Mouse (Mus musculus) limb, embryonic 13.5 days (tissue): ENCODE results near the gene Ptger2. TPM values are rescaled to one million over a fixed set of nuclear protein-coding genes. Genes with fewer than 3 reads are reported as not detected.

Source experiments
- ATAC-seq: fragments of 200-750 bp; cut with Nextera tagmentation; 2 replicates; pipeline ENCODE4 v1.8.0; 2017; ENCODE audit warnings: low read depth, moderate number of reproducible peaks, moderate TSS enrichment; ENCODE audit not compliant: low FRiP score
- H3K27ac ChIP-seq: fragments of 300-500 bp; sonication (generic); 2 replicates; pipeline ENCODE4 v1.5.1; 2015; ENCODE audit warnings: inconsistent platforms, mild to moderate bottlenecking, moderate library complexity
- H3K27me3 ChIP-seq: fragments of 300-500 bp; sonication (generic); 2 replicates; pipeline ENCODE4 v1.6.1; 2015; ENCODE audit warnings: mild to moderate bottlenecking, inconsistent platforms
- H3K36me3 ChIP-seq: fragments of 300-500 bp; sonication (generic); 2 replicates; pipeline ENCODE4 v1.6.1; 2015; ENCODE audit warnings: inconsistent platforms, mild to moderate bottlenecking, moderate library complexity
- H3K4me1 ChIP-seq: fragments of 300-500 bp; sonication (generic); 2 replicates; pipeline ENCODE4 v1.6.1; 2015; ENCODE audit warnings: inconsistent platforms
- H3K4me2 ChIP-seq: fragments of 300-500 bp; sonication (generic); replicated peaks from 2 replicates; pipeline ENCODE4 v1.6.1; 2015; ENCODE audit warnings: inconsistent platforms, mild to moderate bottlenecking, moderate library complexity
- H3K4me3 ChIP-seq: fragments of 300-500 bp; sonication (generic); 2 replicates; pipeline ENCODE4 v1.5.1; 2015; ENCODE audit warnings: moderate library complexity, mild to moderate bottlenecking, inconsistent platforms
- H3K9ac ChIP-seq: fragments of 300-500 bp; sonication (generic); 2 replicates; pipeline ENCODE4 v1.6.1; 2015; ENCODE audit warnings: mild to moderate bottlenecking, inconsistent platforms
- H3K9me3 ChIP-seq: fragments of 300-500 bp; sonication (generic); 2 replicates; pipeline ENCODE4 v1.6.1; 2016; ENCODE audit warnings: inconsistent platforms
- WGBS: fragments of 180-500 bp; shearing (Covaris S2); methylation state at CpG from one replicate; pipeline ENCODE4 v1.1.7; 2015; 5-methylcytosine and 5-hydroxymethylcytosine counted together
- polyA plus RNA-seq: library from polyadenylated mRNA; unstranded; fragments of >200 nt; fragmentation: Nextera tagmentation; extraction: Ambion mirVana; gene quantifications from 2 replicates; pipeline ENCODE4 v1.2.1, GENCODE M21; 2015

Gene Ptger2
- polyA plus RNA-seq, 1 experiment from 2014 or later = 0.55 TPM

GRCm38 (mm10) chr14:45005698-45006283 lies 17.8 kb downstream of the Ptger2 start:
- no peaks in the 10 kb centered on the region for H3K36me3 ChIP-seq
- no peak overlapping the region for H3K4me2 ChIP-seq
- H3K27me3 ChIP-seq = no peaks in the 10 kb centered on the region
- H3K9me3 ChIP-seq = no peaks in the 10 kb centered on the region
- no peaks in the 10 kb centered on the region for H3K4me1 ChIP-seq
- no peak overlapping the region for H3K9ac ChIP-seq
- H3K27ac ChIP-seq = no peak overlapping the region
- WGBS = 94% methylated on average over 4 of the region's 4 CpGs
- no peak for ATAC-seq
- H3K4me3 ChIP-seq = no peak overlapping the region

- 92% methylated on average over 1 of the region's 1 CpGs for WGBS
- Histone ChIP-seq H3K9ac (no peak overlapping the region), H3K4me3 (no peak overlapping the region), H3K4me1 (no peaks in the 10 kb centered on the region), H3K4me2 (no peak overlapping the region), H3K27ac (no peak overlapping the region), H3K9me3 (no peaks in the 10 kb centered on the region), H3K27me3 (no peaks in the 10 kb centered on the region), H3K36me3 (no peaks in the 10 kb centered on the region)
- ATAC-seq = no peak
These were observed 21.2 kb downstream of the Ptger2 start for GRCm38 (mm10) chr14:45009242-45009641.

GRCm38 (mm10) chr14:45011260-45011659 lies 23.3 kb downstream of the Ptger2 start:
- WGBS = 87% methylated on average over 2 of the region's 2 CpGs
- no peaks in the 10 kb centered on the region for H3K36me3 ChIP-seq
- no peak overlapping the region for H3K9ac ChIP-seq
- no peaks in the 10 kb centered on the region for H3K9me3 ChIP-seq
- ATAC-seq = no peak
- no peaks in the 10 kb centered on the region for H3K4me1 ChIP-seq
- no peaks in the 10 kb centered on the region for H3K27me3 ChIP-seq
- no peak overlapping the region for H3K4me2 ChIP-seq
- no peak overlapping the region for H3K4me3 ChIP-seq
- no peak overlapping the region for H3K27ac ChIP-seq

- Histone ChIP-seq H3K9ac (no peak overlapping the region), H3K36me3 (no peaks in the 10 kb centered on the region), H3K9me3 (no peaks in the 10 kb centered on the region), H3K27me3 (no peaks in the 10 kb centered on the region), H3K4me2 (no peak overlapping the region), H3K4me3 (no peak overlapping the region), H3K4me1 (no peaks in the 10 kb centered on the region), H3K27ac (no peak overlapping the region)
- 83% methylated on average over 6 of the region's 6 CpGs for WGBS
- ATAC-seq = no peak
These were observed 23.7 kb downstream of the Ptger2 start for GRCm38 (mm10) chr14:45011671-45012070.

GRCm38 (mm10) chr14:45021551-45021950 lies 33.6 kb downstream of the Ptger2 start:
- WGBS = 82% methylated on average over 3 of the region's 3 CpGs
- no peak overlapping the region for H3K9ac ChIP-seq

GRCm38 (mm10) chr14:45034293-45034692 lies 46.3 kb downstream of the Ptger2 start:
- WGBS = 73% methylated on average over 3 of the region's 3 CpGs
- Histone ChIP-seq H3K4me3 (no peak overlapping the region), H3K9me3 (no peaks in the 10 kb centered on the region)

More at GRCm38 (mm10) chr14:45021551-45021950, 33.6 kb downstream of the Ptger2 start:
- no peaks in the 10 kb centered on the region for H3K36me3 ChIP-seq
- H3K4me1 ChIP-seq = no peaks in the 10 kb centered on the region
- H3K4me3 ChIP-seq = no peak overlapping the region
- no peak overlapping the region for H3K4me2 ChIP-seq
- H3K27ac ChIP-seq = no peak overlapping the region
- no peaks in the 10 kb centered on the region for H3K9me3 ChIP-seq
- no peaks in the 10 kb centered on the region for H3K27me3 ChIP-seq
- no peak for ATAC-seq

GRCm38 (mm10) chr14:45036579-45036978 lies 48.6 kb downstream of the Ptger2 start:
- Histone ChIP-seq H3K4me2 (no peak overlapping the region), H3K27me3 (no peaks in the 10 kb centered on the region), H3K9ac (no peak overlapping the region), H3K4me3 (no peak overlapping the region), H3K27ac (no peak overlapping the region), H3K36me3 (no peaks in the 10 kb centered on the region), H3K9me3 (no peaks in the 10 kb centered on the region), H3K4me1 (no peaks in the 10 kb centered on the region)
- ATAC-seq = no peak
- 83% methylated on average over 1 of the region's 1 CpGs for WGBS

More at GRCm38 (mm10) chr14:45034293-45034692, 46.3 kb downstream of the Ptger2 start:
- no peak for ATAC-seq
- Histone ChIP-seq H3K27me3 (no peaks in the 10 kb centered on the region), H3K9ac (no peak overlapping the region), H3K4me2 (no peak overlapping the region), H3K36me3 (no peaks in the 10 kb centered on the region), H3K4me1 (no peaks in the 10 kb centered on the region), H3K27ac (no peak overlapping the region)

GRCm38 (mm10) chr14:45038052-45038451 lies 50.1 kb downstream of the Ptger2 start:
- Histone ChIP-seq H3K4me2 (no peak overlapping the region), H3K27ac (no peak overlapping the region), H3K36me3 (no peaks in the 10 kb centered on the region), H3K4me3 (no peak overlapping the region), H3K9ac (no peak overlapping the region), H3K27me3 (no peaks in the 10 kb centered on the region), H3K9me3 (no peaks in the 10 kb centered on the region), H3K4me1 (no peaks in the 10 kb centered on the region)
- ATAC-seq = no peak
- 62% methylated on average over 7 of the region's 7 CpGs for WGBS

- no peak overlapping the region for H3K4me3 ChIP-seq
- WGBS = 81% methylated on average over 5 of the region's 5 CpGs
- no peak overlapping the region for H3K4me2 ChIP-seq
- no peak overlapping the region for H3K9ac ChIP-seq
- no peaks in the 10 kb centered on the region for H3K9me3 ChIP-seq
- H3K4me1 ChIP-seq = no peaks in the 10 kb centered on the region
- H3K27ac ChIP-seq = no peak overlapping the region
- ATAC-seq = no peak
- no peaks in the 10 kb centered on the region for H3K27me3 ChIP-seq
- H3K36me3 ChIP-seq = no peaks in the 10 kb centered on the region
These were observed 53.0 kb downstream of the Ptger2 start for GRCm38 (mm10) chr14:45040851-45041475.

GRCm38 (mm10) chr14:45048128-45048527 lies 60.1 kb downstream of the Ptger2 start:
- Histone ChIP-seq H3K4me1 (0 out of 2 replicates have a peak, but pooled peaks cover 2% of the 10 kb centered on the region), H3K36me3 (no peaks in the 10 kb centered on the region), H3K27ac (no peak overlapping the region), H3K4me3 (no peak overlapping the region), H3K9me3 (no peaks in the 10 kb centered on the region), H3K9ac (no peak overlapping the region), H3K27me3 (no peaks in the 10 kb centered on the region), H3K4me2 (no peak overlapping the region)
- WGBS = 63% methylated on average over 2 of the region's 2 CpGs
- ATAC-seq = no peak

- H3K27me3 ChIP-seq = no peaks in the 10 kb centered on the region
- no peak overlapping the region for H3K27ac ChIP-seq
- ATAC-seq = no peak
- 57% methylated on average over 7 of the region's 7 CpGs for WGBS
- no peak overlapping the region for H3K4me2 ChIP-seq
- H3K9me3 ChIP-seq = no peaks in the 10 kb centered on the region
- no peaks in the 10 kb centered on the region for H3K36me3 ChIP-seq
- no peak overlapping the region for H3K9ac ChIP-seq
- H3K4me3 ChIP-seq = no peak overlapping the region
- H3K4me1 ChIP-seq = 0 out of 2 replicates have a peak, but pooled peaks cover 2% of the 10 kb centered on the region
These were observed 61.9 kb downstream of the Ptger2 start for GRCm38 (mm10) chr14:45049689-45050418.

- Histone ChIP-seq H3K9ac (no peak overlapping the region), H3K4me2 (no peak overlapping the region), H3K36me3 (no peaks in the 10 kb centered on the region), H3K9me3 (no peaks in the 10 kb centered on the region), H3K27me3 (no peaks in the 10 kb centered on the region), H3K4me3 (no peak overlapping the region), H3K4me1 (0 out of 2 replicates have a peak, but pooled peaks cover 2% of the 10 kb centered on the region), H3K27ac (no peak overlapping the region)
- no peak for ATAC-seq
- WGBS = 77% methylated on average over 1 of the region's 1 CpGs
These were observed 62.4 kb downstream of the Ptger2 start for GRCm38 (mm10) chr14:45050419-45050776.
